Mouse (Mus musculus): Measurements from ENCODE around the gene Nedd9. TPM values are rescaled to one million over a fixed set of nuclear protein-coding genes. Genes with fewer than 3 reads are reported as not detected.
"Not testable (repeated sequence)": the region's sequence is repeated elsewhere in the genome, so short reads cannot be mapped to it uniquely, and the experiment has no call there.

The Nedd9 gene
- polyA plus RNA-seq, 1 experiment: not detected

DNA sequence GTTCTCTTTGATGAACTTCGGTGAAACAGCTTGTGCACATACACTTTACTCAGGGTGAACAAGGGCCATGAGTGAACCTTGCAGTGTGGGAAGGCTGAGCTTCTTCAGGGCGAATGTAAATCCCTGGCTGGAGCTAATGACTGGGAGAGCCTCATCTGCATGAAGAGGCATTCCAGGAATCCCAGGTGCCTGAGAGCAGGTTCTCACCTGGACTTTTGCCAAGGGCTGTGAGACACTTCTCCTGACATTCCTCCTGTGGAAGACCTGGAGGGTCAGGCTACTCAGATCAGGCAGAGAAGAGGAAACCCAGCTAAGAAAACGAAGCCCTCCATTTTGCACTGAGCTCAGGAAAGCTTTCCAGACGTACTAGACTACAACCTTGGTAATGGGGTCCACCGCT lies 206.5 kb downstream of the Nedd9 start:
- Histone ChIP-seq H3K36me3 (ENCODE audit: control insufficient read depth) (no peaks in the 10 kb centered on the region), H3K9me3 (ENCODE audit: control insufficient read depth, low read length) (no peaks in the 10 kb centered on the region), H3K4me1 (ENCODE audit: control insufficient read depth) (no peaks in the 10 kb centered on the region), H3K4me3 (replicated peaks) (no peak overlapping the region), H3K27me3 (ENCODE audit: control insufficient read depth) (no peaks in the 10 kb centered on the region)
- TF ChIP-seq TAL1 (IDR thresholded peaks at IDR 0.05; ENCODE audit: low read length) (no peak), GATA1 (IDR thresholded peaks at IDR 0.05; ENCODE audit: low read length) (no peak)

DNA sequence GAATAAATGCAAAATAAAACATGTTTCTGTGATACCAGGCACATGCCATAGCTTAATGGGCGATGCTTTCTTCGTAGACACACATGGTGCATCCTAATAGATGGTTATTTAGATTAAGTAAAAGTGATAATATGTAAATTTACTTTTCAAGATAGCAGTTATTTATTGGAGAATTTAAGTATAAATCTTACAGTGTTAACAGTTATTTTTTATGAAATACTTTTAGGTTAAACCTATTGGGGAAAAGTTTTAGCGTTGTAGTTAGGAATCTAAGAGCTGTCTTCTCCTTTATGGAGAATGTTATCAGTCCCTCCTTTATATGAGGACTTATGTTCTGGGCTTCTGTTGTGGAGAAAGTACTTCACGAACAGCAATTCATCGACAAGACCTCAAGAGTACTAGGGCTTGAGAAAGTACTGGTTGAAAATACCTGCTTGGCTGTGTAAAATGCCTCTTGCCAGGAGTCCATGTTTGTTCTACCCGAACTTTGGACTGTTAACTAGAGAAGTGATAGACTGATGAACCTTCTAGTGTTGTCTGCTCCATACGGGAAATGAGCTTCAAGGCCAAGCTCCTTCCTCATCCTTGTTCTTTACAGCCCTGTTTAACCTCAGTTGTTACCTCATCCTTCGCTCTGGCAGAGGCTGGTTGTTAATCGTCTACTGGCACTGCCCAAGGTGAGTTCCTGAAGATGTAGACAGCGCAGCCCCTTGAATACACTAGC lies 213.1 kb downstream of the Nedd9 start, which contains the start of gene Gm17364:
TSS of gene Gm17364 (minus strand) at position 51 of the 724 bp plus-strand sequence.
- peaks cover 8% of the 10 kb centered on the region for H3K36me3 ChIP-seq (ENCODE audit: control insufficient read depth)
- no peaks in the 10 kb centered on the region for H3K27me3 ChIP-seq (ENCODE audit: control insufficient read depth)
- no peaks in the 10 kb centered on the region for H3K4me1 ChIP-seq (ENCODE audit: control insufficient read depth)
- H3K4me3 ChIP-seq (replicated peaks): no peak within 1 kb of the TSS
- no peaks in the 10 kb centered on the region for H3K9me3 ChIP-seq (ENCODE audit: control insufficient read depth, low read length)
- TF ChIP-seq TAL1 (IDR thresholded peaks at IDR 0.05; ENCODE audit: low read length): no peak

GRCm38 (mm10) chr13:41267827-41268408 lies 219.2 kb downstream of the Nedd9 start:
- no peak overlapping the region for H3K4me3 ChIP-seq (replicated peaks)
- H3K9me3 ChIP-seq (ENCODE audit: control insufficient read depth, low read length): no peaks in the 10 kb centered on the region
- no peaks in the 10 kb centered on the region for H3K27me3 ChIP-seq (ENCODE audit: control insufficient read depth)
- TF ChIP-seq TAL1 (IDR thresholded peaks at IDR 0.05; ENCODE audit: low read length): no peak
- no peak for TF ChIP-seq GATA1 (IDR thresholded peaks at IDR 0.05; ENCODE audit: low read length)
- H3K4me1 ChIP-seq (ENCODE audit: control insufficient read depth): no peaks in the 10 kb centered on the region
- H3K36me3 ChIP-seq (ENCODE audit: control insufficient read depth): peaks cover 4% of the 10 kb centered on the region

- Histone ChIP-seq H3K9me3 (ENCODE audit: control insufficient read depth, low read length) (no peaks in the 10 kb centered on the region), H3K27me3 (ENCODE audit: control insufficient read depth) (no peaks in the 10 kb centered on the region), H3K4me1 (ENCODE audit: control insufficient read depth) (no peaks in the 10 kb centered on the region), H3K36me3 (ENCODE audit: control insufficient read depth) (no peaks in the 10 kb centered on the region), H3K4me3 (replicated peaks) (no peak overlapping the region)
- TF ChIP-seq TAL1 (IDR thresholded peaks at IDR 0.05; ENCODE audit: low read length) (no peak), GATA1 (IDR thresholded peaks at IDR 0.05; ENCODE audit: low read length) (no peak)
Observed at GRCm38 (mm10) chr13:41263304-41264006, 223.7 kb downstream of the Nedd9 start.

DNA sequence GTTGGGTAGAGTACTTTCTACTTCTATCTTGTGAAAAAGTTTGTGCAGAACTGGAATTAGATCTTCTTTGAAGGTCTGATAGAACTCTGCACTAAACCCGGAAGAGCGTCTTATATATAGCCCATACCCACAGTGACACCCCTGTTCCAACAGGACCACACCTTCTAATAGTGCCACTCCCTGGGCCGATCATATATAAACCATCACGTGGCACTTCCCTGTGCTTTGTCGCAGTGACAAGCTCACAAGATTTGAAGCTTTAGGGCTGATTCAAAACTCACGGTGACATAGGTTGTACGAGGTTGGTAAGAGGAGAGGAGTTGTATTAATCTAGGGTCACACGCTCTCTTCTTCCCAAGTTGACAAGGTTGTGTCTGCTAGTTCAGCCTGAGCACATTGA lies 225.5 kb downstream of the Nedd9 start:
- H3K4me3 ChIP-seq (replicated peaks); H3K36me3 ChIP-seq (ENCODE audit: control insufficient read depth); H3K27me3 ChIP-seq (ENCODE audit: control insufficient read depth); H3K9me3 ChIP-seq (ENCODE audit: control insufficient read depth, low read length); H3K4me1 ChIP-seq (ENCODE audit: control insufficient read depth): not testable (repeated sequence)

Other genes with a start within 250 kb of the Nedd9 start
- 0.09 and 0.14 TPM in 2 replicates for gene Smim13, start 237.5 kb downstream of the Nedd9 start, polyA plus RNA-seq (2012)
- not detected in 2 replicates for gene Gm17364, start 213.4 kb downstream of the Nedd9 start, polyA plus RNA-seq (2012)
- 0.02 and 0.10 TPM in 2 replicates for gene Tmem170b, start 118.5 kb upstream of the Nedd9 start, polyA plus RNA-seq (2012)